In genomic region chr4:56627206-56627605, GRCm38 (mm10) we compare ENCODE assay signal across 24 mouse cellular contexts.
"Had no signal": no experiment of that assay in that cellular context is flagged by ENCODE, and none has a peak within 500 bp of the region (broad histone marks: within the 10 kb centered on the region; RNA-seq: fewer than 3 reads in every experiment).

No protein-coding gene starts in this region.

- H3K27me3 ChIP-seq: heart, embryonic 12.5 days; hindbrain, embryonic 12.5 days; intestine, embryonic 15.5 days; kidney, embryonic 15.5 days; limb, embryonic 13.5 days; limb, embryonic 15.5 days; liver, embryonic 12.5 days had no signal

- H3K4me3 ChIP-seq: heart, embryonic 10.5 days; heart, embryonic 12.5 days; hindbrain, embryonic 12.5 days; intestine, embryonic 15.5 days; kidney, embryonic 15.5 days; limb, embryonic 13.5 days; limb, embryonic 15.5 days; liver, embryonic 12.5 days had no signal

- H3K4me2 ChIP-seq: heart, embryonic 12.5 days; hindbrain, embryonic 12.5 days; hindbrain, embryonic 14.5 days; intestine, embryonic 15.5 days; kidney, embryonic 15.5 days; limb, embryonic 13.5 days; limb, embryonic 15.5 days; liver, embryonic 12.5 days had no signal

- DNase-seq: gastrocnemius, postnatal 14 days; gastrocnemius, postnatal 36 days; heart, adult 18-20 months; heart, postnatal 10 days; kidney, adult 11 months; kidney, adult 2 months; kidney, adult 9 months; kidney, postnatal 14 days; kidney, postnatal 36 days; layer of hippocampus, adult 9-11 months; layer of hippocampus, postnatal 36 days; left cerebral cortex, postnatal 4 days had no signal

- ATAC-seq: hindbrain, embryonic 16.5 days; intestine, embryonic 15.5 days; liver, embryonic 12.5 days had no signal

- H3K27ac ChIP-seq: heart, embryonic 10.5 days; hindbrain, embryonic 12.5 days; hindbrain, embryonic 14.5 days; intestine, embryonic 15.5 days; kidney, embryonic 15.5 days; kidney, postnatal 0 days; limb, embryonic 13.5 days; limb, embryonic 15.5 days; liver, embryonic 12.5 days; liver, embryonic 14.5 days had no signal

- H3K9ac ChIP-seq: heart, embryonic 12.5 days; hindbrain, embryonic 12.5 days; hindbrain, embryonic 14.5 days; intestine, embryonic 15.5 days; kidney, embryonic 15.5 days; limb, embryonic 13.5 days; limb, embryonic 15.5 days; liver, embryonic 12.5 days; liver, embryonic 14.5 days had no signal

- H3K4me1 ChIP-seq: heart, embryonic 10.5 days; heart, embryonic 12.5 days; hindbrain, embryonic 12.5 days; intestine, embryonic 15.5 days; kidney, embryonic 15.5 days; liver, embryonic 12.5 days had no signal

- H3K9me3 ChIP-seq: heart, embryonic 10.5 days; heart, embryonic 12.5 days; hindbrain, embryonic 12.5 days; intestine, embryonic 15.5 days; kidney, embryonic 15.5 days; limb, embryonic 13.5 days; limb, embryonic 15.5 days; liver, embryonic 12.5 days had no signal

- H3K36me3 ChIP-seq: heart, embryonic 10.5 days; heart, embryonic 12.5 days; hindbrain, embryonic 12.5 days; intestine, embryonic 15.5 days; kidney, embryonic 15.5 days; limb, embryonic 13.5 days; limb, embryonic 15.5 days; liver, embryonic 12.5 days had no signal
